Mouse (Mus musculus): ENCODE results near the gene Tcf19. TPM values are rescaled to one million over a fixed set of nuclear protein-coding genes. Genes with fewer than 3 reads are reported as not detected.
A peak's percentile ranks its signal among the peaks of the same experiment; 100 is the strongest.

Gene Tcf19
- total and polyA plus RNA-seq, 3 experiments, result 29.7 to 38.4 (median 37.7) TPM

- no peaks in the 10 kb centered on the region for H3K79me2 ChIP-seq (replicated peaks; ENCODE audit: control insufficient read depth, extremely low read depth, insufficient read depth, poor library complexity, severe bottlenecking)
- no peak overlapping the region for H3K27ac ChIP-seq (ENCODE audit: insufficient read depth, low read depth)
- TF ChIP-seq CTCF (conservative IDR thresholded peaks at IDR 0.05 in 1 of 2, IDR thresholded peaks at IDR 0.05 in 1 of 2; ENCODE audit: low read depth in 2 of 2, low read length in 2 of 2) (0 out of 4 replicates have a peak, but pooled peaks of 1 of the 2 experiments have one; percentile 1), MAX (IDR thresholded peaks at IDR 0.05; ENCODE audit: low read length) (no peak), RCOR1 (conservative IDR thresholded peaks at IDR 0.05; ENCODE audit: low read depth, low read length) (no peak)
- in situ Hi-C loops (cut with MboI; ENCODE audit: low pct_ligation_motif_present, low pct_unique_long_range_greater_than_20kb, low sequenced_read_pairs) (loop anchor here (5.0 kb wide), 1 partner anchor 33 kb away; the partner anchor contains the start of genes Cchcr1 and Tcf19), dilution Hi-C loops (cut with MboI; ENCODE audit: extremely low pct_ligation_motif_present, extremely low pct_unique_long_range_greater_than_20kb, low sequenced_read_pairs) (no loop called here)
- H3K4me1 ChIP-seq (ENCODE audit: control insufficient read depth in 1 of 2, insufficient read depth in 2 of 2), result peaks cover 20 to 45% of the 10 kb centered on the region in 2 experiments
- no peak overlapping the region for H3K4me3 ChIP-seq (replicated peaks in 1 of 3; ENCODE audit: low read depth in 2 of 3, low read length in 2 of 3, poor library complexity in 1 of 3)
- peaks cover 3% of the 10 kb centered on the region for H3K9me3 ChIP-seq (replicated peaks; ENCODE audit: low read length)
- peaks cover 2% of the 10 kb centered on the region for H3K27me3 ChIP-seq (replicated peaks)
- no peaks in the 10 kb centered on the region for H3K36me3 ChIP-seq (replicated peaks in 1 of 2; ENCODE audit: control insufficient read depth in 1 of 2, insufficient read depth in 1 of 2, low read length in 1 of 2)
- H3K4me2 ChIP-seq (ENCODE audit: insufficient read depth, low read depth, poor library complexity, severe bottlenecking), result no peak overlapping the region
- DNase-seq (ENCODE audit: extremely low read depth), result no peak
- no peak overlapping the region for H3K9ac ChIP-seq (ENCODE audit: insufficient read depth, low read depth)
Measured at GRCm38 (mm10) chr17:35550143-35550494, 33.5 kb upstream of the Tcf19 start.

DNA sequence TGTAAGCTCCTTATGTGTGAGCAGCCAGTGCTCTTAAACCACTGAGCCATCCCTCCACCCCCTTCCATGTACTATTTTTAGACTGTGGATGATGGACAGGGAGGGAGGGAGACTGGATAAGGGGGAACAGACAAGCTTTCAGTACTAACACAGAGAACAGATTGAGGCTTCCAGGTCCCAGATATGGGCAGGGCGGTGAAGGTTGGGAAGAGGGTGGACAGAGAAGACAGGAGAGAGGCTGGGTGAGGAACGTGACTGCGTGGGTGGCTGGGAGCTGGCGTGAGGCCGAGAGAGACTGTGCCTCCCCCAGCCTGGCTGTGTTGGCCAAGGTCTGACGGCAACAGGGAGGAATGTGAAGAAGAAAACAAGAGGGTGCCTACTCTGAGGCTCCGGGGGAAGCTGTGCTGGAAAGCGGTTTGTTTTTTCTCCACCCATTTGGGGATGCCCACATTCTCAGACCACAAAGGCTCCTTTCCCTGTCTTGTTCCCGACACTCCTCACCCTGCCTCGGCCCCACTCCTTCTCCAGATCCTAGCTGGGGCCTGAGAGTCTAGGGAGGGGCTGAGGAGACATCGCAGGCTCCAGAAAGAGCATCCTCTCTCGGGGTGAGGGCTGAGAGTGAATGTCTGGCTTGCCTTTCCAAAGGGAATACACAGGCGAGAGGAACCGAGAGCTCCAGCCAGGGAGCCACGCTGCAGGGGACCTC lies 33.0 kb upstream of the Tcf19 start:
- DNase-seq (ENCODE audit: extremely low read depth), result no peak
- Histone ChIP-seq H3K4me1 (ENCODE audit: control insufficient read depth in 1 of 2, insufficient read depth in 2 of 2) (peaks cover 20 to 44% of the 10 kb centered on the region in 2 experiments), H3K9me3 (replicated peaks; ENCODE audit: low read length) (peaks cover 3% of the 10 kb centered on the region), H3K9ac (ENCODE audit: insufficient read depth, low read depth) (no peak overlapping the region), H3K27me3 (replicated peaks) (peaks cover 2% of the 10 kb centered on the region), H3K4me3 (replicated peaks in 1 of 3; ENCODE audit: low read depth in 2 of 3, low read length in 2 of 3, poor library complexity in 1 of 3) (no peak overlapping the region), H3K79me2 (replicated peaks; ENCODE audit: control insufficient read depth, extremely low read depth, insufficient read depth, poor library complexity, severe bottlenecking) (no peaks in the 10 kb centered on the region), H3K27ac (ENCODE audit: insufficient read depth, low read depth) (no peak overlapping the region), H3K4me2 (ENCODE audit: insufficient read depth, low read depth, poor library complexity, severe bottlenecking) (no peak overlapping the region), H3K36me3 (replicated peaks in 1 of 2; ENCODE audit: control insufficient read depth in 1 of 2, insufficient read depth in 1 of 2, low read length in 1 of 2) (no peaks in the 10 kb centered on the region)
- dilution Hi-C loops (cut with MboI; ENCODE audit: extremely low pct_ligation_motif_present, extremely low pct_unique_long_range_greater_than_20kb, low sequenced_read_pairs), result no loop called here
- in situ Hi-C loops (cut with MboI; ENCODE audit: low pct_ligation_motif_present, low pct_unique_long_range_greater_than_20kb, low sequenced_read_pairs), result loop anchor here (5.0 kb wide), 1 partner anchor 32 kb away; the partner anchor contains the start of genes Cchcr1 and Tcf19
- no peak for TF ChIP-seq TBP (conservative IDR thresholded peaks at IDR 0.05; ENCODE audit: low read depth, low read length)
- TF ChIP-seq JUN (IDR thresholded peaks at IDR 0.05; ENCODE audit: insufficient read depth, low read depth, low read length), result no peak
- no peak for TF ChIP-seq PAX5 (IDR thresholded peaks at IDR 0.05; ENCODE audit: low read length)
- TF ChIP-seq HCFC1 (IDR thresholded peaks at IDR 0.05; ENCODE audit: low read depth, low read length), result no peak
- no peak for TF ChIP-seq ZC3H11A (IDR thresholded peaks at IDR 0.05; ENCODE audit: low read depth, low read length)
- no peak for TF ChIP-seq SIN3A (IDR thresholded peaks at IDR 0.05; ENCODE audit: low read length)
- no peak for TF ChIP-seq NRF1 (IDR thresholded peaks at IDR 0.05; ENCODE audit: low read depth, low read length)
- no peak for TF ChIP-seq KAT2A (IDR thresholded peaks at IDR 0.05; ENCODE audit: insufficient replicate concordance, low read length)
- TF ChIP-seq MAZ (IDR thresholded peaks at IDR 0.05; ENCODE audit: low read depth, low read length), result no peak
- TF ChIP-seq TCF12 (IDR thresholded peaks at IDR 0.05; ENCODE audit: low read depth, low read length), result no peak

Measured in CH12.LX (cell line).